Mouse (Mus musculus): ENCODE results near the gene Kcnip1. TPM values are rescaled to one million over a fixed set of nuclear protein-coding genes. Genes with fewer than 3 reads are reported as not detected.
A peak's percentile ranks its signal among the peaks of the same experiment; 100 is the strongest.

Gene Kcnip1
- total RNA-seq, 2 experiments from 2014 or later, result 28.4 to 31.4 TPM

DNA sequence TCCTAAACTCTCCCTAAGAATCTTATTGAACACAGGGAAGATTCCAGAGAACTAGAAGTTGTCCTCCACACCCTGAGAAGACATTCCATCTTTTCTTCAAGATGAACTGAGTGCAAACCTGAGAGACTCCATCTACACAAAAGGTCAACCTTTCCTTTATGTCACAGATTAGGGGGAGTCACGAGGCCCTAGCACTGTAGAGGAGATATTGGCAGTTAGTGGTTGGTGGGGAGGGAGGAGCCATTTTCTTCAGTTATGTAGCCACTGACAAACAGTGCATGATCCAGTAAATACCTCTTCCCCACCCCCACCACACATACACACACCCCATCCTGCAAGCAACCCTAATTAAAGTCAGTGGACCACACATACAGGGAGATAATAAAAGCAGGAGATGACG lies 74.5 kb downstream of the Kcnip1 start:
- intact Hi-C loops (cut with DNase I), result loop anchor here (5.0 to 10.0 kb wide), 2 partner anchors 76 to 744 kb away; no protein-coding TSS in a partner anchor
- DNase-seq (ENCODE audit: low spot score in 2 of 2), result no peak

DNA sequence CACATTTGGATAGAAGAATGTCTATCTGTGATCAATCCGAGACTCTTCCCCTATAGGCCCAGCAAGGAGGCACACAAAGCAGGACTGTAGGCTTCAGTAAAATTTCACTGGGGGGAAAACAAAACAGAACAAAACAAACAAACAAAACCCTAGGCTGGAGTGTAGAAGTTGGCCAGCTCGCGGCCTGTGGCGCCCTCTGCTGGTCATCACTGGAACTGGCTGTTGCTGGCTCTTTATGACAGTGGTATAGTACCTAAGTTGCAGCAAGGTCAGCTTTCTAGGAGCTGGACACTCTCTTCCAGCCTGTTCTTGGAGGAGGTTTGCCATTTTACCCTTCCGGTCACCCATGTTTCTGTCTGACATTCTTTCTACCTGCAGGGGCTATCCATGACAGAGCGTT lies 75.4 kb downstream of the Kcnip1 start:
- intact Hi-C loops (cut with DNase I), result loop anchor here (1.0 to 10.0 kb wide), 4 partner anchors 75 to 743 kb away; no protein-coding TSS in a partner anchor
- peak; percentile 49 to 63 for DNase-seq (ENCODE audit: low spot score in 2 of 2)

DNA sequence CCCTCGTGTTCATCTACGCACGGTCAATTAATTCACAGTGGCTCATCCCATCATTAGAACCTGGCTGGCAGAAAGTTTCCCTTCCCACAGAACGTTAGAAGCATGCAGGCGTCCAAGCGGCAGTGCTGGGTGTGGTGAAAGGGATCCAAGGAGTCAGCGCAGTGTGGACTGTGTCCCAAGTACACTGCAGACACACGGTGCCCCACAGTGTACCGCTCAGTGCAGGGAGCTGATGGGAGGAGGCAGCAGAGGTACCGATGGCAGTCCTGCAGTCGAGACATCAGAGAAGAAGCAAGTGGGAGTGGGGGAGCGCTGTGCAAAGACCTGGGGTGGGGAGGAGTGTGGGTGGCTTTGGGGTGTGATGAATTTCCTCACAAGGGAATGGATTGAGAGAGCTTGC lies 78.7 kb downstream of the Kcnip1 start:
- intact Hi-C loops (cut with DNase I), result loop anchor here (10.0 kb wide), 1 partner anchor 739 kb away; no protein-coding TSS in a partner anchor
- DNase-seq (ENCODE audit: low spot score in 2 of 2), result no peak

DNA sequence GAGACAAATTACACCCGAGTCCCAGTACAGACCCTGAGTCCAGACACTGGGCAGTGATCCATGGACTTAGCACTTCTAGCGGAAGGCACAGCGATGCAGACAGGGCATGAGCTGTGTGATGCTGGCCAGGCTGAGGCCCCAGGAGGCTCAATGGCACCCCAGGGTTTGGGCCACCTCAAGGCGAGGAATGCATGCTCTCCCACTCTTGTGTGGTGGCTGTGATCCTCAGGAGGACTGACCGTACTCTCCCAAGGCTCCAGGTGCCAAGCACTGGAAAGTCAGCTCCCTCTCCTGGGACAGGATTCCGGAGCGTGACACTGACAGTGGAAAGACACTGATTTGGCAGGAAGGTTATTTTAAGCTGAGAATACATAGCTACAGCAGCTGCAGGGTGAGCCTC lies 79.9 kb downstream of the Kcnip1 start:
- DNase-seq (ENCODE audit: low spot score in 2 of 2), result no peak
- intact Hi-C loops (cut with DNase I), result loop anchor here (10.0 kb wide), 1 partner anchor 738 kb away; no protein-coding TSS in a partner anchor

DNA sequence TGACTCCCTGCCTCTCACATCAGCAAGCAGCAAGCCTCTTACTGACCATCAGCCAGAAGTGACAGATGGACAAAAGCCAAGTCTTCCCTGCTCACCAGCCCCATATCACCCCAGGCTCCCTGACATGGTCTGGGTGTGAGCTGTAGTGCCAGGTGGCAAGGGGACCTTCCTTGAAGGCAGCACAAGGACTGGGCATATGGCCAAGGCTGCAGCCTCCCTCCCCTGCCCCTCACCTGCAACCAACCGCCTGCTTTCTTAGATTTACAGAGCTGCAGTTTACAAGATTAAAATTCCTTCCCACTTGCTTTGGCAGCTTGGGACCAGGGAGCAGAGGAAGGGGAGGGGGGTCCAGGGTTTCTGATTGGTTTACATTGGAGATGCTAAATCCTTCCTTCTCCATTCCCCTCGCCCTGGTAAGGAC lies 80.8 kb downstream of the Kcnip1 start:
- intact Hi-C loops (cut with DNase I), result loop anchor here (10.0 kb wide), 1 partner anchor 737 kb away; no protein-coding TSS in a partner anchor
- DNase-seq (ENCODE audit: low spot score in 2 of 2), result no peak

DNA sequence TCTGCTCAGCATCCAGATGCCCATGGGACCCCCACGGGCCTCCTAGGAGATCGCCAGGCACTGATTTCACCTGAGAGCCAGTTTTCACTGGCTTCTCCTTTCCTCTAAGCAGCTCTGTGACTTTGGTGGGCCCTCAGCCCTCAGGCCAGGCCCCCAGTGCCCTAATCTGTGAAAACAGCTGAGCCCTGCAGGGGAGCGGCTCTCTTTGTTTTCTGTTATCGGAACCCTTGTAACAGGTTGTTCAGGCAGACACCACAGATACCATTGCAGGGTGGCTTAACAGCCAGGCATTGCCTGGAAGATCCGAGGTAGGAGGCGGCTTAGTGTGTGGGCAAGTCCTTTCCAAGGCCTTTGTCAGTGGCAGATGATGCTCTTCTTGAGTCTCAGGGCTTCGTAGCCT lies 82.0 kb downstream of the Kcnip1 start:
- intact Hi-C loops (cut with DNase I), result loop anchor here (10.0 kb wide), 1 partner anchor 736 kb away; no protein-coding TSS in a partner anchor
- no peak for DNase-seq (ENCODE audit: low spot score in 2 of 2)

DNA sequence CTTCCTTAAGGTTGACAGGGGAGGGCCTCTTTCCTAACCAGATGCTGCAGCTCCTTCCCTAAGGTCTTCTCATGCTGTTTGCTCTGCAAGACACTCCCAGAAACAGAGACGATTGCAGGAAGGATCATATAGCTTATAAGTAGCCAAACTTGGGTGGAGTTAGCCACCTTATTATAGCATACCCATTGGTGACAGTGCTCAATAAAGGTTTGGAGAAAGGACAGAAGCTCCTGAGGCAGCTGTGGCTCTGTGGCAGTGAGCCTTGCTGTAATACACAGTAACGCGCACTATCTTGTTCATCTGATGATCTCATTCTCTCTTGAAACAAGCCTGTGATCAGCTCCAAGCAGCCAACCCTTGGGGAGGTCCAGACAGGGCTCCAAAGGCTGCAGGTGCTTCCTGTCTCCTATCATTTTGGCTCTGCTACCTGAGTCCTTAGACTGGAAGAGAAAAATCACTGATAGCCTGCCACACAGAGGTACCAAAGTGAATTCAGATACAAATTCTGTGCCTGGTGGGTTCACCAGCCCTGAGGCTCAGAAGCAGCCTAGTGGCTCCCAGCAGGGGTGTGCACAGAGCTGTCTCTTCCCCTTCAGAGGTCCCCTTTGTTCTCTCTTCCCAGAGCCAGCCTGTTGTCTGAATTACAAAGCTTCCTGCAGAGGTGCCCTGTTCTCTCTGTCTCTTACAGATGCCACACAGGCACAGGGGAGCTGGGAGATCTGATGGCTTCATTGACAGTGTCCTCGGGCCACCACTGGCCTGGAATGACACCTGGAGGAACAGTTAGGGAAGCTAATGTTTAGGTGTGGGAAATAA lies 84.4 kb downstream of the Kcnip1 start:
- intact Hi-C loops (cut with DNase I), result no loop called here
- no peak for DNase-seq (ENCODE audit: low spot score in 2 of 2)

DNA sequence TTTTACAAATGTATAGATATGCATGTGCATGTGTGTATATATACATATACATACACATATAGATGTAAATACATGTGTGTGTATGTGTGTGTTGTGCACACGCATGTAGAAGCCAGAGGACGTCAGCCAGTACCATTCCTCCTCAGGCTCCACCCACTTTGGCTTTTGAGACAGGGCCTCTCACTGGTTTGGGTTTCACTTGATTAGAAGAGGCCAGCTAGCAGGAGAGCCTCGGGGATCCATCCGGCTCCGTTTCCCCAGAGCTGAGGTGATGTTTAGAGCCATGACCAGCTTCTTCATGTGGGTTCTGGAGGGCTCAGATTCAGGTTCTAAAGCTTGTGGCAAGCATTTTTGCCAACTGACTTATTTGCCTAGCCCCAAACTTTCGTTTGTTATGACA lies 89.5 kb downstream of the Kcnip1 start:
- DNase-seq (ENCODE audit: low spot score in 2 of 2), result no peak
- intact Hi-C loops (cut with DNase I), result no loop called here

DNA sequence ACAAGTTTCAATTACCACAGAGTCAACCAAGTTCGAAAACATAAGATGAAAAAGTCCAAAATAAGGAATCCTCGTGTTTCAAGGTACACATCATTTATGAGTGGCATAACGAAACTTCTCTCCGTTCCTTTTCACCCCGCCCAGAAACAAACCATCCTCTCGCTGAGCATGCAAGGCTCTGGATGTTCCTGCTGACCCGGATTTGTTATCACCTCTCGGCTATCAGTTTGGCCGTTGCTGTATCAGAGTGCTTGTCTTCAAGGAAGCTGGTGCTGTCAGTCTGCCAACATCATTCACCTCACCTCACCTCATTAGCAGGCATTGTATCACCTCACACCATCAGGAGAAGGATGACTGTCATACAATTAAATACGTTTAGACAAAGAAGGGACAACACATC lies 90.6 kb downstream of the Kcnip1 start:
- intact Hi-C loops (cut with DNase I), result no loop called here
- DNase-seq (ENCODE audit: low spot score in 2 of 2), result no peak

DNA sequence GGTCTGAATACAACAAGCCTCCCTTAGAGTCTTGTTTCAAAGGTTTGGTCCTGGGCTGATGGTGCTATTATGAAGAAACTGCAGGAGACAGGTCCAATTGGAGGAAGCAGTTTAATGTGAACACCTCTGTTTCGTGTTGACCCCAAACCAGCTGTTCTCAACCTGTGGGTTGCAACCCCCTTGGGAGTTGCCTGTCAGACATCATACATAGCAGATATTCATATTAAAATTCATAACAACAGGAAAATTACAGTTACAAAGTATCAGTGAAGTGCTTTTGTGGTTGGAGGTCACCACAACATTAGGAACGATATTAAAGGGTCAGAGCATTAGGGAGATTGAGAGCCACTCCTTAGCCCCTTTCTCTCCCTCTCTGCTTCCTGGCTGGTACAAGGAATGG lies 91.2 kb downstream of the Kcnip1 start:
- intact Hi-C loops (cut with DNase I), result no loop called here
- no peak for DNase-seq (ENCODE audit: low spot score in 2 of 2)

DNA sequence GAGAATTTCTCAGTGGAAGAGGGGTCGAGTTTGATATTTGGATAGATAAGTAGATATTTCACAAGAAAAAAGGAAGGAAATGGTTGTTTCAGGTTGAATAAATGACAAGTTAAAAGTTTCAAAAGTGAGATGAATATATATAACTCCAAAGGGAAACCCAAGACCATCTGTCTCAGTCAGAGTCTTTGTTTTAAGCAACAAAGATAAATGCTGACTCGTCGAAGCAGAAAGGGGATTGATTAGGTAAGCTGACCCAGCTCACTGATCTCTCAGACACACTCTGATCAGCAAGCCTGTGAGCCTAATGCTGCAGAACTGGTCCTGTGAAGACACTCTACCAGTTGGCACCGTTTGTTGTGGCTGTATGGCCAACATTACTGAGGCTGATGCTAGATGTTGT lies 101.9 kb downstream of the Kcnip1 start:
- DNase-seq (ENCODE audit: low spot score in 2 of 2), result no peak
- intact Hi-C loops (cut with DNase I), result no loop called here

DNA sequence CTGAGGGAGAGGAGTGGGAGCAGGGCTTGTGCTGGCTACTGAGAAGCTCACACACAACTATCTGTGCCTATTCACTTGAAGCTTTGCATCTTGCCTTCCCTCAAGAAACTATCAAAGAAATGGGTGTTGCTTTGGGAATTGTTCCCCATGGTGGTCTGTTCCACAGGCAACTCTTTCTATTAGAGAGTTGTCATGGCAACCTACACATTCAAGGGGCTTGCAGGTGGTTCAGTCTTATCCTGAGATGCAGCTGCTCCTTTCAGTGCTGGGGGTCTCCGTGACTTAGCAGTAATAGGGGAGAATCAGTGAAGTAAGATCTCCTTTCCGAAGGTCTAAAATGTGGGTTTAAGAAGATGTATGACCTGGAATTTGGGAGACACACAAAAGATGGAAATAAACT lies 102.6 kb downstream of the Kcnip1 start:
- DNase-seq (ENCODE audit: low spot score in 2 of 2), result no peak
- intact Hi-C loops (cut with DNase I), result no loop called here

DNA sequence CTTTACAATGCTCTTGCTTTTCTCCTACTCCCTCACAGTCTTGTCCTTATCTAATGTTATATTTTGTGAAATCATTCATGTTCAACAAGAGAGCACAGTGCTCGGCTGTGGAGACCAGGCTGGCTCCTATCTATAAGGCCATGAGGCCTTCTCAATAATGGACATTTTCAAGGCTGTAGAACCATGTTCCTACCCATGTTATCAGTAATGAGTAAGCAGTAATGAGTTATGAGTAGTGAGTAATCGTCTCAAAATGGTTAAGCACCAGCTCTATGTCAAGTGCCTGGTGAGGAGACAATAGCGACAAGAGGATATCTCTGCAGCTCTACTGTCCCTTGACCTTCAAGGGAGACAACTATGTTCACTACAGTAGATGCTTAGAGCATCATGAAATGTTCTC lies 105.3 kb downstream of the Kcnip1 start:
- no peak for DNase-seq (ENCODE audit: low spot score in 2 of 2)
- intact Hi-C loops (cut with DNase I), result no loop called here

DNA sequence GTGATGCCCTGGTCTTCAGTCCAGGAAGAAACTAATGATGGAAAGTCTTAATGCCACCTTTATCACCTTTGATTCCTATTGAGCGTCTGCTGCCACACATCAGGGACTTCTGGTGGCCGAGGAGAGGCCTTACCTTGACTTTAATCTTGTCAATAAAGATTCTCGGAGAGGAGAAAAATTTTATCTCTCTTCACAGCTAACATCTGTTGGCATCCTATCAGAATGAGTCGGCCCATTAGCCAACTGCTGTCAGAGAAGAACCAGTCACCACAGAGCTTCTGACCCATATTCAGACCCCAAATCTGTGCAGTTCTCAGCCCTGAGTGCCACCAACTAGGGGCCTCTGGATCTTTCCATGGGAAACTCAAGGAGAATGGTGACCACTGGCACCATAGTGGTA lies 107.0 kb downstream of the Kcnip1 start:
- no peak for DNase-seq (ENCODE audit: low spot score in 2 of 2)
- intact Hi-C loops (cut with DNase I), result no loop called here

DNA sequence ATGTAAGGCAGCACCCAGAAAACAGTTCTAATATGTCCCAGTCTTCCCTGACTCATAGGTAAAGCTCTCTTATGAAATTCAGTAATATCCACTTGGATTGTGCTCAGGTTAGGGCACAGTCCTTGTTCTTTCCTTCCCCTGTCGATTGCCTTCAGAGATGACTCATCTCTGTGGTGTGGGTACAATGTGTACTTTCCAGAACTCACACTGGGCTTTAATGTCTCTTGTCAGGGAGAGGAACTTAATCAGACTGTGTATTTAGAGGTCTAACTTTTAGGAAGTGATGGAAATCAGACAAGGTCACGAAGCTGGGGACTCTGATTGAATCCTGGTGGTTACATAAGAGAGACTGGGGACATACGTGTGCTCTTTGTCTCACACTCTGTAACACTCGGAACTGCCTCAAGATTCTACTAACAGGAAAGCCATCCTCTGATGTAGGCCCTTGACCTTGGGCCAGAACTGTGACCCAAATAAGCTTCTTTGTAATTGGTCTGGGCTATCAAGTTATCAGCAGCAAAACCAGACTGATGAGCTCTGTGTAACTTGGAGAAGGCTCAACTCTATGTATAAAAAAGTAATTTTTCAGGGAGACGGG lies 110.1 kb downstream of the Kcnip1 start:
- intact Hi-C loops (cut with DNase I), result no loop called here
- DNase-seq (ENCODE audit: low spot score in 2 of 2), result no peak

DNA sequence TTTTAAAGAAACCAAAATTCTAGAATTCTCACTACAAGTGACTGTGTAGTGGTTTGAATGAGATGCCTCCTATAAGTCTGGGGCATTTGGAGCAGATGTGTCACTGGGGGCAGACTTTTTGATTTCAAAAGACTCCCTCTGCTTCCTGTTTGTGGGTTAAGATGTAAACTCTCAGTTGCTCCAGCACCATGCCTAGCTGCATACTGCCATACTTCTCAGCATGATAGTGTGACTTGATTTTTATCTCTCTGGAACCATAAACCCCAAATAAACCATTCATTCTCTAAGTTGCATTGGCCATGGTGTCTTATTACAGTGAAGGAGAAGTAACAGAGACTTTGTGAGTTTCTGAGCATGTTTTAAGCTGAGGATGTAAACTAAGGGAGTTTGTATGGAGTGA lies 118.0 kb downstream of the Kcnip1 start:
- intact Hi-C loops (cut with DNase I), result no loop called here
- no peak for DNase-seq (ENCODE audit: low spot score in 2 of 2)

DNA sequence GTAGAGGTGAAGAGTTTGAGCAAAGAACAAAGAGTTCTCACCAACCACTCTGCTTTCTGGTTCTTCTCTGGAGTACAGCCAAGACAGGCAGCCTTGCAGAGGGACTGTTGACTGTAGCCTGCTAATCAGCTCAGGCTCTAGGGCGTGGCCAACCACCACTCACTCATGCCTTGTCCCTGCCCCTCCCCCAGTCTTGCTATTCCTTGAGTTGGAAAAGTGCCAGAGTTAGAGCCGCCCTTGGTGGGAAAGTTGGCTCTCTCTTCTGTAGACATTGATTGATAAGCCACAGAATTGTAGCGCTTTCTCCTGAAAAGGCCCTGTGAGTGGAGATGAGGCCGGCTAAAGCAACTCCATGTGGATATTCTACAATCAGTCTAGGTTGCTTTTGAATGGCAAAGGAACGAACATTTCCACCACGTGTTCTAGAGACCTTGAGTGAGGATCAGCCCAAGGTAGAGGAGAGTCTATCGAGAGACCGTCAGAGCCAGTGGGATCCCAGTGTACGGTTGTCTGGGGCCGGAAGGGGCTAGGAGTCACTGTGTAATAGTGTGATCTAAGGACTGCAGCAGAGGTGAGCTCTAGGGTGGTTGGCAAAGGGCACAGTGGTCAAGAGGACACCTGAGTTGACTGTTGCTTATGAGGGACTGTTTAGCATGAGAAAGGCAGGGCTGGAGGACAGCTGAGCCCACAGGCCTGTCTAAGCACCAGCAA lies 119.7 kb downstream of the Kcnip1 start:
- no peak for DNase-seq (ENCODE audit: low spot score in 2 of 2)
- intact Hi-C loops (cut with DNase I), result no loop called here

DNA sequence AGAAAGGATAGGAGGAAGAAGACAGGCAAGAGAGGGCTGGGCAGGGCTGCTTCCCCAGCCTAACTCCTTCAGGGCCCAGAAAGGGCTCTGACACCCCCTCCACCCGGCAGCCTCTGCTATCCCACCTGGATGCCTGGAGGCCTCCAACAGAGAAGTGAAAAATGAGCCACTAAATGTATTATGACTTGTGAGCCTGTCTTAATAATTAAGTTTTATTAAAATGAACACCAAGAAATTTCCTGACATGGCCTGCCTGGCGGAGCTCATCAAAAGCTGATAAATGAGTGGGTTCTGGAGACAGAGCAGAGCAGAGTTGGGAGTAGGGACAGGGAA lies 120.3 kb downstream of the Kcnip1 start:
- DNase-seq (ENCODE audit: low spot score in 2 of 2), result no peak
- intact Hi-C loops (cut with DNase I), result no loop called here

DNA sequence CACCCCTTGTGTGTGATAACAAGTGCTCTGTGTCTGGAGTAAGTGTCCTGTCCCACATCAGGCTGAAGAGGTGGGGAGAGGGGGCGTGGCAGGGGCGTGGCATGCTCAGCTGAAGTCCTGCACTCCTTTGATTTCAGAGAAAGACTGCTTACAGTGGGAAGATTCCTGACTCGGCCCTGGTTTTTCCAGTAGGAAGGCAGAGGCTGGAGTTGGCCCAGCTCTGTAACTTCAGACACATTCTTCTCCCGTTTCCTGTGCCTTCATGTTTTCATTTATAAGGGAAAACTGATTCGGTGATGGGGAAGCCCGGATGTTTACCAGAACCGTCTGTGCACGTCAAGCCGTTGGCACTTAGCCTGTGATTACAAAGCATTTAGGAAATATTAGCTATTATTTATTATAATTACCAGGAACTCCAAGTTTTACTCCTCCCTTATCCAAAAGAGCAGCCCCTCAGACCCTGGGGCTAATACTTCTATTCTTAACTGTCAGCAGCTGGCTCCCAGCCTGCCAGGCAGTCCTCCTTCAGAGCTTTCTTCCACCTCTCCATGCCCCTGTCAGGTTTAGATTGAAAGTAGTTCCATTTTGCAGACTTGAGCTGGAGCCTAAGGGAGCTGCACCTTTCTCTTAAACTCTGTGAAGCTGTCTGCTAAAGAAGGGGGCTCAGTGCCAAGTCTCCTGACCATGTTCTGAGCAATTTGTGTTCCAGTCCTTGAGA lies 120.8 kb downstream of the Kcnip1 start:
- no peak for DNase-seq (ENCODE audit: low spot score in 2 of 2)
- intact Hi-C loops (cut with DNase I), result no loop called here

DNA sequence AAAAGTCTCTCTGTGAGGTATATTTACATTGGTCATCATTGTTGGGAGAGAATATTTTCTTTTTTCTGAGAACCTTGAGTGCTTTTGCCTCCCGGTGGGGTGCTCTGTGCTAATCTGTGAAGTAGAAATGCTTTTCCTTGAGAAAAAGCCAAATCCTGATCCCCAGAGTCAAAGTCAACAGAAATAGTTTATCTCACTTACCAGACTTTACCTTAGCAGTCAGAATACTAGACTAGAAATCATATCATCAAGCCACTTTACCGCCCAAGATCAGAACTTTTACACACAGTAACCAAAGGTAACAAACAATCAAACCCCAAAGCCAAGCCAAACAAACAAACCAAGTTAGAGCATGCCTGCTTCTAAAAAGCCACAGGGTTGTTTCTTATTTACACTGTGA lies 122.7 kb downstream of the Kcnip1 start:
- DNase-seq (ENCODE audit: low spot score in 2 of 2), result no peak
- intact Hi-C loops (cut with DNase I), result no loop called here

All from left cerebral cortex, postnatal 36 days (tissue).